Mouse (Mus musculus): ENCODE data around the gene Hjurp.

DNA sequence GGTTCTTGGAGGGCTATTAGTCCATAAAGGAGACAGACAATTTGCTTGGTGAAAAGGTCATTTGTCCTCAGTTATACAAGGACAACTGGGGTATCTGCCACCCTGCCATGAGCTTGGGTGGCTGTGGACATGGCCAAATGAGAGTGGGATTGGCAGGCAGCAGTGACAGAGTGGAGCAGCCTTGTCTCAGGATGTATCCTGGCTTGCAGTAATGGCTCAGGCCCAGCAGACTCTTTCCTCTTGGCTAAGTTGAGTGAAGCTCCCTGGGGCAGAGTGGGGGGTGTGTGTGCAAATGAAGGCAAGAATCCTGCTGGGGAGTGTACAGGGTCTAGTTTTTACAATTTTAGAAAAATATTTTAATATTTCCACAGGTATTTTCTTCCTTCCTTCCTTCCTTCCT is 44.7 kb upstream of the Hjurp start:
- TF ChIP-seq CTCF (conservative IDR thresholded peaks at IDR 0.05; ENCODE audit: insufficient read depth, insufficient read length, low read depth, low read length) (no peak), POLR2A (IDR thresholded peaks at IDR 0.05; ENCODE audit: low read depth, low read length) (no peak)

All from kidney, adult 2 months (tissue).